Mouse (Mus musculus): Measurements from ENCODE around the gene Apbb1. TPM values are rescaled to one million over a fixed set of nuclear protein-coding genes. Genes with fewer than 3 reads are reported as not detected.
A peak's percentile ranks its signal among the peaks of the same experiment; 100 is the strongest.

The Apbb1 gene
- polyA plus RNA-seq, 1 experiment = 193 TPM

GRCm38 (mm10) chr7:105545986-105546385 lies 35.5 kb downstream of the Apbb1 start:
- no peak for DNase-seq
- no peak for TF ChIP-seq POLR2A (IDR thresholded peaks at IDR 0.05; ENCODE audit: borderline replicate concordance, extremely low read depth, low read depth, low read length)
- no peak for TF ChIP-seq CTCF (IDR thresholded peaks at IDR 0.05; ENCODE audit: insufficient read depth, low read length)
- WGBS = 74% methylated on average over 8 of the region's 8 CpGs

GRCm38 (mm10) chr7:105534162-105534561 lies 47.3 kb downstream of the Apbb1 start:
- WGBS = 59% methylated on average over 3 of the region's 3 CpGs
- TF ChIP-seq CTCF (IDR thresholded peaks at IDR 0.05; ENCODE audit: insufficient read depth, low read length) (no peak), POLR2A (IDR thresholded peaks at IDR 0.05; ENCODE audit: borderline replicate concordance, extremely low read depth, low read depth, low read length) (no peak)
- Histone ChIP-seq H3K4me1 (ENCODE audit: control insufficient read depth, insufficient read depth, low read length) (no peaks in the 10 kb centered on the region), H3K4me3 (replicated peaks; ENCODE audit: extremely low read depth, low read depth, low read length) (no peak overlapping the region)
- DNase-seq = no peak

More at GRCm38 (mm10) chr7:105545986-105546385, 35.5 kb downstream of the Apbb1 start:
- Histone ChIP-seq H3K4me1 (ENCODE audit: control insufficient read depth, insufficient read depth, low read length) (no peaks in the 10 kb centered on the region), H3K4me3 (replicated peaks; ENCODE audit: extremely low read depth, low read depth, low read length) (no peak overlapping the region)

GRCm38 (mm10) chr7:105528094-105528493 lies 53.4 kb downstream of the Apbb1 start:
- TF ChIP-seq CTCF (IDR thresholded peaks at IDR 0.05; ENCODE audit: insufficient read depth, low read length) (no peak), POLR2A (IDR thresholded peaks at IDR 0.05; ENCODE audit: borderline replicate concordance, extremely low read depth, low read depth, low read length) (no peak)
- DNase-seq = no peak
- no peak overlapping the region for H3K4me3 ChIP-seq (replicated peaks; ENCODE audit: extremely low read depth, low read depth, low read length)
- no peaks in the 10 kb centered on the region for H3K4me1 ChIP-seq (ENCODE audit: control insufficient read depth, insufficient read depth, low read length)
- WGBS = 77% methylated on average over 4 of the region's 4 CpGs

- 58% methylated on average over 1 of the region's 1 CpGs for WGBS
- no peak overlapping the region for H3K4me3 ChIP-seq (replicated peaks; ENCODE audit: extremely low read depth, low read depth, low read length)
- no peak for DNase-seq
- no peaks in the 10 kb centered on the region for H3K4me1 ChIP-seq (ENCODE audit: control insufficient read depth, insufficient read depth, low read length)
- no peak for TF ChIP-seq POLR2A (IDR thresholded peaks at IDR 0.05; ENCODE audit: borderline replicate concordance, extremely low read depth, low read depth, low read length)
- peak; percentile 36 for TF ChIP-seq CTCF (IDR thresholded peaks at IDR 0.05; ENCODE audit: insufficient read depth, low read length)
Measured at GRCm38 (mm10) chr7:105527306-105527937, 54.0 kb downstream of the Apbb1 start.

- WGBS = 80% methylated on average over 2 of the region's 2 CpGs
- Histone ChIP-seq H3K4me3 (replicated peaks; ENCODE audit: extremely low read depth, low read depth, low read length) (no peak overlapping the region), H3K4me1 (ENCODE audit: control insufficient read depth, insufficient read depth, low read length) (no peaks in the 10 kb centered on the region)
- TF ChIP-seq CTCF (IDR thresholded peaks at IDR 0.05; ENCODE audit: insufficient read depth, low read length) (no peak), POLR2A (IDR thresholded peaks at IDR 0.05; ENCODE audit: borderline replicate concordance, extremely low read depth, low read depth, low read length) (no peak)
- DNase-seq = no peak
Measured at GRCm38 (mm10) chr7:105524222-105524621, 57.2 kb downstream of the Apbb1 start.

- WGBS = 32% methylated on average over 6 of the region's 6 CpGs
- TF ChIP-seq CTCF (IDR thresholded peaks at IDR 0.05; ENCODE audit: insufficient read depth, low read length) = no peak
- no peak for TF ChIP-seq POLR2A (IDR thresholded peaks at IDR 0.05; ENCODE audit: borderline replicate concordance, extremely low read depth, low read depth, low read length)
- Histone ChIP-seq H3K4me1 (ENCODE audit: control insufficient read depth, insufficient read depth, low read length) (no peaks in the 10 kb centered on the region), H3K4me3 (replicated peaks; ENCODE audit: extremely low read depth, low read depth, low read length) (no peak overlapping the region)
- DNase-seq = no peak
Measured at GRCm38 (mm10) chr7:105520201-105520600, 61.3 kb downstream of the Apbb1 start.

- DNase-seq = no peak
- H3K4me1 ChIP-seq (ENCODE audit: control insufficient read depth, insufficient read depth, low read length) = no peaks in the 10 kb centered on the region
- TF ChIP-seq CTCF (IDR thresholded peaks at IDR 0.05; ENCODE audit: insufficient read depth, low read length) (no peak), POLR2A (IDR thresholded peaks at IDR 0.05; ENCODE audit: borderline replicate concordance, extremely low read depth, low read depth, low read length) (no peak)
- 70% methylated on average over 2 of the region's 2 CpGs for WGBS
- H3K4me3 ChIP-seq (replicated peaks; ENCODE audit: extremely low read depth, low read depth, low read length) = no peak overlapping the region
Measured at GRCm38 (mm10) chr7:105519771-105520170, 61.7 kb downstream of the Apbb1 start.

- no peak for TF ChIP-seq CTCF (IDR thresholded peaks at IDR 0.05; ENCODE audit: insufficient read depth, low read length)
- TF ChIP-seq POLR2A (IDR thresholded peaks at IDR 0.05; ENCODE audit: borderline replicate concordance, extremely low read depth, low read depth, low read length) = no peak
- 71% methylated on average over 11 of the region's 11 CpGs for WGBS
- no peak overlapping the region for H3K4me3 ChIP-seq (replicated peaks; ENCODE audit: extremely low read depth, low read depth, low read length)
- no peaks in the 10 kb centered on the region for H3K4me1 ChIP-seq (ENCODE audit: control insufficient read depth, insufficient read depth, low read length)
- no peak for DNase-seq
Measured at GRCm38 (mm10) chr7:105519336-105519735, 62.1 kb downstream of the Apbb1 start.

- 49% methylated on average over 9 of the region's 9 CpGs for WGBS
- Histone ChIP-seq H3K4me3 (replicated peaks; ENCODE audit: extremely low read depth, low read depth, low read length) (no peak overlapping the region), H3K4me1 (ENCODE audit: control insufficient read depth, insufficient read depth, low read length) (no peaks in the 10 kb centered on the region)
- DNase-seq = no peak
- TF ChIP-seq CTCF (IDR thresholded peaks at IDR 0.05; ENCODE audit: insufficient read depth, low read length) (no peak), POLR2A (IDR thresholded peaks at IDR 0.05; ENCODE audit: borderline replicate concordance, extremely low read depth, low read depth, low read length) (no peak)
Measured at GRCm38 (mm10) chr7:105516669-105517360, 64.6 kb downstream of the Apbb1 start.

- Histone ChIP-seq H3K4me1 (ENCODE audit: control insufficient read depth, insufficient read depth, low read length) (no peaks in the 10 kb centered on the region), H3K4me3 (replicated peaks; ENCODE audit: extremely low read depth, low read depth, low read length) (no peak overlapping the region)
- peak; percentile 86 for TF ChIP-seq CTCF (IDR thresholded peaks at IDR 0.05; ENCODE audit: insufficient read depth, low read length)
- no peak for TF ChIP-seq POLR2A (IDR thresholded peaks at IDR 0.05; ENCODE audit: borderline replicate concordance, extremely low read depth, low read depth, low read length)
- 2% methylated on average over 5 of the region's 5 CpGs for WGBS
- peak; percentile 63 for DNase-seq
Measured at GRCm38 (mm10) chr7:105515178-105515577, 66.3 kb downstream of the Apbb1 start.

All from lung, adult 2 months (tissue).